Mouse (Mus musculus) ES-Bruce4 (cell line): ENCODE results near the gene Card19. TPM values are rescaled to one million over a fixed set of nuclear protein-coding genes. Genes with fewer than 3 reads are reported as not detected.

Source experiments
- H3K27ac ChIP-seq: 2 replicates; pipeline ENCODE4 v1.5.1; 2012; ENCODE audit warnings: low read length, inconsistent platforms; ENCODE audit not compliant: insufficient read depth
- H3K27me3 ChIP-seq: 2 replicates; pipeline ENCODE4 v1.6.1; 2012; ENCODE audit warnings: mild to moderate bottlenecking, low read length, inconsistent platforms; ENCODE audit not compliant: control insufficient read depth, poor library complexity, insufficient read depth, severe bottlenecking
- H3K36me3 ChIP-seq: 2 replicates; pipeline ENCODE4 v1.6.1; 2012; ENCODE audit warnings: inconsistent platforms, mild to moderate bottlenecking, low read length, moderate library complexity; ENCODE audit not compliant: control insufficient read depth, poor library complexity, insufficient read depth, severe bottlenecking
- H3K4me1 ChIP-seq: one replicate; pipeline ENCODE4 v1.8.1; 2011; ENCODE audit warnings: low read length; ENCODE audit not compliant: control insufficient read depth, insufficient read depth
- H3K4me3 ChIP-seq: 2 replicates; pipeline ENCODE4 v1.5.1; 2011; ENCODE audit warnings: low read depth, mild to moderate bottlenecking, low read length
- H3K9ac ChIP-seq: 2 replicates; pipeline ENCODE4 v1.6.1; 2012; ENCODE audit warnings: low read depth, mild to moderate bottlenecking, inconsistent platforms; ENCODE audit not compliant: poor library complexity, severe bottlenecking
- H3K9me3 ChIP-seq: replicated peaks from 2 replicates; pipeline ENCODE4 v1.6.1; 2012; ENCODE audit warnings: mild to moderate bottlenecking, low read length, inconsistent platforms; ENCODE audit not compliant: control insufficient read depth, poor library complexity, insufficient read depth, severe bottlenecking
- CTCF ChIP-seq: IDR thresholded peaks from one replicate; pipeline ENCODE4 v1.8.1; 2011; ENCODE audit warnings: low read depth, low read length
- EP300 ChIP-seq: IDR thresholded peaks from 2 replicates; pipeline ENCODE4 v1.6.1; 2011; ENCODE audit warnings: low read depth, low read length; ENCODE audit not compliant: insufficient read depth
- POLR2A ChIP-seq: IDR thresholded peaks from one replicate; pipeline ENCODE4 v1.8.1; 2011; ENCODE audit warnings: low read length; ENCODE audit not compliant: insufficient read depth
- polyA plus RNA-seq: library from polyadenylated mRNA; stranded (reverse); fragments of >200 nt; gene quantifications from 2 replicates; pipeline ENCODE4 v1.2.4, GENCODE M21; 2011; ENCODE audit warnings: low read depth; ENCODE audit not compliant: missing spikeins, insufficient read depth, insufficient read length

Gene Card19
- polyA plus RNA-seq, 1 experiment = 22.1 TPM

GRCm38 (mm10) chr13:49154621-49155020 is 61.2 kb downstream of the Card19 start:
- Histone ChIP-seq H3K4me3 (no peak overlapping the region), H3K27ac (no peak overlapping the region), H3K4me1 (peaks cover 5% of the 10 kb centered on the region), H3K9ac (no peak overlapping the region), H3K9me3 (no peaks in the 10 kb centered on the region; the same call in 1 of the 2 replicates), H3K27me3 (no peaks in the 10 kb centered on the region), H3K36me3 (no peaks in the 10 kb centered on the region)
- TF ChIP-seq POLR2A = no peak
- no peak for TF ChIP-seq CTCF
- TF ChIP-seq EP300 = no peak

DNA sequence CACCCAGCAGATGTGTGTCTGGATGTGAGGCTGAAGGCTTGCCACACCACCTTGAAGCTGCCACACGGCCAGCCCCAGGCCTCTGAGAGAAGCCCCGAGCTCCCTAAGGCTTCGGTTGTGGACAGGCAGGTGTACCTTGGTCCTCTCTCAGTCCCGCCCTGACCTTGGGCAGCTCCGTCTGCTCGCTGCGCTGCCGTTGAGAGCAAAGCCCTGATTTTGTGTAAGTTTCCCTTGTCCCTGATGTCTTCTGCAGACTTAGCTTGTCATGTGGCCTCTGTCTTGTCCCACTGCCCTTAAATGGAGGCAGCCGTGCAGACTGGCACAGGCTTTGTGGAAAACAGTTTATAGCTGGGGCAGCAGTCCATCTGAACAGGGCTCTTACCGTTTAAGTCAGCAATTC is 61.8 kb downstream of the Card19 start:
- H3K9me3 ChIP-seq = no peaks in the 10 kb centered on the region; the same call in 1 of the 2 replicates
- TF ChIP-seq POLR2A = no peak
- no peak for TF ChIP-seq CTCF
- no peak for TF ChIP-seq EP300
- H3K27me3 ChIP-seq = no peaks in the 10 kb centered on the region
- peaks cover 5% of the 10 kb centered on the region for H3K4me1 ChIP-seq
- no peak overlapping the region for H3K4me3 ChIP-seq
- H3K27ac ChIP-seq = no peak overlapping the region
- no peak overlapping the region for H3K9ac ChIP-seq
- H3K36me3 ChIP-seq = no peaks in the 10 kb centered on the region

Other genes starting within 250 kb of the Card19 start
- gene Fam120a, start 248.0 kb downstream of the Card19 start, polyA plus RNA-seq = 92.0 and 96.4 TPM in 2 replicates
- 6.1 and 7.9 TPM in 2 replicates for gene Wnk2, start 68.0 kb downstream of the Card19 start, polyA plus RNA-seq
- gene Ninj1, start 28.6 kb downstream of the Card19 start, polyA plus RNA-seq = 30.0 and 37.7 TPM in 2 replicates
- not detected in 2 replicates for gene Susd3, start 32.7 kb upstream of the Card19 start, polyA plus RNA-seq
- gene Fgd3, start 104.3 kb upstream of the Card19 start, polyA plus RNA-seq = 0.37 and 0.38 TPM in 2 replicates
- gene Bicd2, start 125.5 kb upstream of the Card19 start, polyA plus RNA-seq = 15.3 and 16.1 TPM in 2 replicates
- 15.4 and 16.4 TPM in 2 replicates for gene Ippk, start 205.2 kb upstream of the Card19 start, polyA plus RNA-seq